ENCODE assay signal across 9 mouse cellular contexts in genomic region chr11:96260310-96260970, GRCm38 (mm10). TPM values are rescaled to one million over a fixed set of nuclear protein-coding genes. Genes with fewer than 3 reads are reported as not detected.
DNase-seq lines count a peak whose midpoint lies in the region.
"Had no signal": no experiment of that assay in that cellular context is flagged by ENCODE, and none has a peak within 500 bp of the region (broad histone marks: within the 10 kb centered on the region; RNA-seq: fewer than 3 reads in every experiment).

No protein-coding gene starts in this region.

- DNase-seq in Muller cell, postnatal 12 days (ENCODE audit: inconsistent ontology term), result peak; percentile 44
- DNase-seq in adrenal gland, postnatal 10 days, result peak; percentile 84
- DNase-seq in kidney, adult 8-10 months, result peak; percentile 32 to 61
- peak; percentile 17 for DNase-seq in lung, postnatal 36 days
- no peak for DNase-seq in urinary bladder, postnatal 25 days (ENCODE audit: low spot score)
- DNase-seq in heart, adult 9 months (ENCODE audit: low spot score in 2 of 2), result no peak
- DNase-seq in heart, adult 8-10 months (ENCODE audit: low spot score), result no peak
- DNase-seq: heart, postnatal 36 days had no signal

RNA-seq across cellular contexts. Expression of gene Hoxb9, which starts 10.8 kb away (rescaled TPM):
- 10 to 100 TPM; 55.7 to 73.6 TPM for total RNA-seq in adrenal gland, postnatal 10 days (2021)
- not detected for total RNA-seq in heart, adult 8-10 months (2022)
- total RNA-seq: heart, postnatal 36 days; left cerebral cortex, postnatal 10 days had no signal

RNA-seq across cellular contexts. Expression of gene Hoxb8, which starts 21.3 kb away (rescaled TPM):
- 10 to 100 TPM; 38.5 to 44.0 TPM for total RNA-seq in adrenal gland, postnatal 10 days (2021)
- total RNA-seq in heart, adult 8-10 months (2022), result not detected
- total RNA-seq: heart, postnatal 36 days; left cerebral cortex, postnatal 10 days had no signal

RNA-seq across cellular contexts. Expression of gene Hoxb7, which starts 26.0 kb away (rescaled TPM):
- 10 to 100 TPM; 27.3 to 27.7 TPM for total RNA-seq in adrenal gland, postnatal 10 days (2021)
- total RNA-seq in heart, adult 8-10 months (2022), result not detected
- total RNA-seq: heart, postnatal 36 days; left cerebral cortex, postnatal 10 days had no signal

RNA-seq across cellular contexts. Expression of gene Hoxb6, which starts 31.8 kb away (rescaled TPM):
- total RNA-seq in adrenal gland, postnatal 10 days (2021), result 10 to 100 TPM; 23.6 to 29.8 TPM
- total RNA-seq in heart, adult 8-10 months (2022), result not detected
- total RNA-seq: heart, postnatal 36 days; left cerebral cortex, postnatal 10 days had no signal

RNA-seq across cellular contexts. Expression of gene Hoxb5, which starts 42.7 kb away (rescaled TPM):
- total RNA-seq in adrenal gland, postnatal 10 days (2021), result 10 to 100 TPM; 12.1 to 17.1 TPM
- total RNA-seq in heart, adult 8-10 months (2022), result under 1 TPM in 1 of 4 experiments, not detected in 3; 0.11 TPM
- total RNA-seq: left cerebral cortex, postnatal 10 days had no signal

Comparison
In these comparisons a context has a peak if more than half of its experiments do, and no peak if none do; other contexts are left out.
1. DNase-seq: peak in Muller cell, postnatal 12 days (single experiment), adrenal gland, postnatal 10 days (single experiment), kidney, adult 8-10 months (2 of 2) and lung, postnatal 36 days (single experiment); none in urinary bladder, postnatal 25 days (single experiment), heart, adult 9 months (0 of 2) and heart, adult 8-10 months (single experiment).
2. RNA of gene Hoxb9, which starts 10.8 kb away (total RNA-seq): 55.7 to 73.6 TPM in adrenal gland, postnatal 10 days; not detected in heart, adult 8-10 months; every median in the first group is over 10 times any median in the second.
3. RNA of gene Hoxb8, which starts 21.3 kb away (total RNA-seq): 38.5 to 44.0 TPM in adrenal gland, postnatal 10 days; not detected in heart, adult 8-10 months; every median in the first group is over 10 times any median in the second.
4. RNA of gene Hoxb7, which starts 26.0 kb away (total RNA-seq): 27.3 to 27.7 TPM in adrenal gland, postnatal 10 days; not detected in heart, adult 8-10 months; every median in the first group is over 10 times any median in the second.